Mouse (Mus musculus): ENCODE measurements around the gene Tlr13.

- TF ChIP-seq CTCF (IDR thresholded peaks at IDR 0.05; ENCODE audit: control insufficient read depth, insufficient read depth, low read length) = no peak
- TF ChIP-seq POLR2A (IDR thresholded peaks at IDR 0.05; ENCODE audit: borderline replicate concordance, control insufficient read depth, low read depth, low read length) = no peak
Measured at GRCm38 (mm10) chrX:106171853-106172154, 28.8 kb downstream of the Tlr13 start.
